Mouse (Mus musculus) testis, adult 2 months (tissue): ENCODE measurements around the gene Selenov. TPM values are rescaled to one million over a fixed set of nuclear protein-coding genes. Genes with fewer than 3 reads are reported as not detected.
A peak's percentile ranks its signal among the peaks of the same experiment; 100 is the strongest.

Experiments
- H3K27ac ChIP-seq: fragments of 200-500 bp; 2 replicates; pipeline ENCODE4 v1.5.1; 2012; ENCODE audit warnings: low read depth, low read length; ENCODE audit not compliant: control insufficient read depth, insufficient read depth
- H3K27me3 ChIP-seq: fragments of 200-500 bp; 2 replicates; pipeline ENCODE4 v1.6.1; 2012; ENCODE audit warnings: mild to moderate bottlenecking, low read length, moderate library complexity; ENCODE audit not compliant: control insufficient read depth, insufficient read depth
- H3K36me3 ChIP-seq: fragments of 200-500 bp; 2 replicates; pipeline ENCODE4 v1.6.1; 2012; ENCODE audit warnings: mild to moderate bottlenecking, low read length; ENCODE audit not compliant: control insufficient read depth, insufficient read depth
- H3K4me1 ChIP-seq: fragments of 200-500 bp; 2 replicates; pipeline ENCODE4 v1.6.1; 2012; ENCODE audit warnings: low read length; ENCODE audit not compliant: control insufficient read depth, insufficient read depth
- H3K4me3 ChIP-seq: fragments of 200-500 bp; 2 replicates; pipeline ENCODE4 v1.5.1; 2012; ENCODE audit warnings: low read depth, mild to moderate bottlenecking, low read length, moderate library complexity, mixed read lengths; ENCODE audit not compliant: control insufficient read depth
- CTCF ChIP-seq: fragments of 200-500 bp; IDR thresholded peaks from 2 replicates; pipeline ENCODE4 v1.5.1; 2012; ENCODE audit warnings: low read depth, mild to moderate bottlenecking, inconsistent platforms, low read length, moderate library complexity; ENCODE audit not compliant: control insufficient read depth, insufficient read depth, insufficient replicate concordance
- POLR2A ChIP-seq: fragments of 200-500 bp; IDR thresholded peaks from 2 replicates; pipeline ENCODE4 v1.6.1; 2012; ENCODE audit warnings: low read depth, mild to moderate bottlenecking, inconsistent platforms, low read length, moderate library complexity; ENCODE audit not compliant: control insufficient read depth
- polyA plus RNA-seq: library from polyadenylated mRNA; depleted of rRNA; stranded (reverse); fragments of >200 nt; gene quantifications from 2 replicates; pipeline ENCODE4 v1.2.3, GENCODE M21; 2012

Gene Selenov
- polyA plus RNA-seq, 1 experiment: 408 TPM

- no peak overlapping the region for H3K4me3 ChIP-seq
- TF ChIP-seq POLR2A (no peak), CTCF (no peak)
- H3K36me3 ChIP-seq: peaks cover 8% of the 10 kb centered on the region
- no peak overlapping the region for H3K27ac ChIP-seq
- H3K4me1 ChIP-seq: no peaks in the 10 kb centered on the region
- H3K27me3 ChIP-seq: no peaks in the 10 kb centered on the region
These were observed 35.5 kb upstream of the Selenov start for GRCm38 (mm10) chr7:28326457-28326856.

GRCm38 (mm10) chr7:28325293-28325692, 34.3 kb upstream of the Selenov start:
- H3K4me3 ChIP-seq: no peak overlapping the region
- no peaks in the 10 kb centered on the region for H3K4me1 ChIP-seq
- peaks cover 6% of the 10 kb centered on the region for H3K36me3 ChIP-seq
- no peaks in the 10 kb centered on the region for H3K27me3 ChIP-seq
- H3K27ac ChIP-seq: no peak overlapping the region
- TF ChIP-seq POLR2A (no peak), CTCF (no peak)

GRCm38 (mm10) chr7:28321974-28322720, 31.2 kb upstream of the Selenov start:
- TF ChIP-seq POLR2A (no peak), CTCF (no peak)
- Histone ChIP-seq H3K4me1 (no peaks in the 10 kb centered on the region), H3K27me3 (no peaks in the 10 kb centered on the region), H3K27ac (no peak overlapping the region), H3K4me3 (no peak overlapping the region), H3K36me3 (peaks cover 4% of the 10 kb centered on the region)

GRCm38 (mm10) chr7:28318714-28319113, 27.7 kb upstream of the Selenov start:
- Histone ChIP-seq H3K36me3 (no peaks in the 10 kb centered on the region; the same call in none of the 2 replicates), H3K4me1 (no peaks in the 10 kb centered on the region), H3K4me3 (no peak overlapping the region), H3K27me3 (no peaks in the 10 kb centered on the region), H3K27ac (no peak overlapping the region)
- TF ChIP-seq CTCF: no peak
- TF ChIP-seq POLR2A: no peak

- Histone ChIP-seq H3K4me1 (no peaks in the 10 kb centered on the region), H3K27me3 (no peaks in the 10 kb centered on the region), H3K27ac (no peak overlapping the region), H3K4me3 (no peak overlapping the region), H3K36me3 (no peaks in the 10 kb centered on the region; the same call in none of the 2 replicates)
- TF ChIP-seq CTCF (no peak), POLR2A (no peak)
These were observed 27.1 kb upstream of the Selenov start for GRCm38 (mm10) chr7:28318036-28318435.

- H3K4me1 ChIP-seq: peaks cover 9% of the 10 kb centered on the region
- H3K4me3 ChIP-seq: peak within 1 kb of the TSS; percentile 95
- peak within 1 kb of the TSS; percentile 66 for H3K27ac ChIP-seq
- no peaks in the 10 kb centered on the region for H3K27me3 ChIP-seq
- peak; percentile 58 for TF ChIP-seq POLR2A
- 0 out of 2 replicates have a peak, but pooled peaks have one; percentile 15 for TF ChIP-seq CTCF
- H3K36me3 ChIP-seq: no peaks in the 10 kb centered on the region; the same call in 1 of the 2 replicates
These were observed 21.0 kb upstream of the Selenov start, which contains the start of gene Timm50 for GRCm38 (mm10) chr7:28311926-28312543. Gene Timm50, minus strand, starts transcription at chr7:28312072.

- no peak for TF ChIP-seq CTCF
- TF ChIP-seq POLR2A: no peak
- no peaks in the 10 kb centered on the region; the same call in 1 of the 2 replicates for H3K36me3 ChIP-seq
These were observed 20.4 kb upstream of the Selenov start for GRCm38 (mm10) chr7:28311151-28311925.

More at GRCm38 (mm10) chr7:28311151-28311925, 20.4 kb upstream of the Selenov start:
- H3K27ac ChIP-seq: peak overlapping the region; percentile 66
- H3K27me3 ChIP-seq: no peaks in the 10 kb centered on the region
- H3K4me3 ChIP-seq: peak overlapping the region; percentile 95
- peaks cover 9% of the 10 kb centered on the region for H3K4me1 ChIP-seq
